Mouse (Mus musculus): ENCODE measurements around the gene Hjurp. TPM values are rescaled to one million over a fixed set of nuclear protein-coding genes. Genes with fewer than 3 reads are reported as not detected.

The Hjurp gene
- polyA plus RNA-seq, 3 experiments from 2014 or later, result 37.3 to 97.3 (median 69.6) TPM

- no peak for ATAC-seq
Measured at GRCm38 (mm10) chr1:88279111-88280005, 1.9 kb upstream of the Hjurp start.

GRCm38 (mm10) chr1:88277818-88278511 is 532 bp upstream of the Hjurp start:
- ATAC-seq, result no peak

- peak; percentile 17 for ATAC-seq
Measured at GRCm38 (mm10) chr1:88276524-88277097, 822 bp downstream of the Hjurp start.

- no peak for ATAC-seq
Measured at GRCm38 (mm10) chr1:88275698-88276523, 1.5 kb downstream of the Hjurp start.

- ATAC-seq, result no peak
Measured at GRCm38 (mm10) chr1:88275078-88275680, 2.3 kb downstream of the Hjurp start.

GRCm38 (mm10) chr1:88274371-88275077 is 2.9 kb downstream of the Hjurp start:
- ATAC-seq, result no peak

GRCm38 (mm10) chr1:88273832-88274231 is 3.6 kb downstream of the Hjurp start:
- ATAC-seq, result no peak

GRCm38 (mm10) chr1:88273326-88273725 is 4.1 kb downstream of the Hjurp start:
- no peak for ATAC-seq

GRCm38 (mm10) chr1:88272851-88273250 is 4.6 kb downstream of the Hjurp start:
- ATAC-seq, result no peak

- ATAC-seq, result no peak
Measured at GRCm38 (mm10) chr1:88269539-88270309, 7.7 kb downstream of the Hjurp start.

GRCm38 (mm10) chr1:88268070-88268469 is 9.4 kb downstream of the Hjurp start:
- ATAC-seq, result no peak

GRCm38 (mm10) chr1:88267489-88267888 is 9.9 kb downstream of the Hjurp start:
- peak; percentile 1 for ATAC-seq

GRCm38 (mm10) chr1:88266123-88266522 is 11.3 kb downstream of the Hjurp start:
- ATAC-seq, result no peak

GRCm38 (mm10) chr1:88264869-88265240 is 12.6 kb downstream of the Hjurp start:
- ATAC-seq, result no peak

- no peak for ATAC-seq
Measured at GRCm38 (mm10) chr1:88264237-88264868, 13.1 kb downstream of the Hjurp start.

- no peak for ATAC-seq
Measured at GRCm38 (mm10) chr1:88263778-88264177, 13.7 kb downstream of the Hjurp start.

GRCm38 (mm10) chr1:88262961-88263360 is 14.5 kb downstream of the Hjurp start:
- no peak for ATAC-seq

- no peak for ATAC-seq
Measured at GRCm38 (mm10) chr1:88262255-88262654, 15.2 kb downstream of the Hjurp start.

GRCm38 (mm10) chr1:88261706-88262105 is 15.7 kb downstream of the Hjurp start:
- no peak for ATAC-seq

All from inflammation-experienced regulatory T-cells, adult 6 months (primary cell).